Mouse (Mus musculus) hematopoietic multipotent progenitor cell, adult 10-12 weeks (in vitro differentiated cells): ENCODE data around the gene Rhox4b. TPM values are rescaled to one million over a fixed set of nuclear protein-coding genes. Genes with fewer than 3 reads are reported as not detected.

Source experiments
- polyA plus RNA-seq: library from polyadenylated mRNA; stranded (reverse); fragments of >175 nt; gene quantifications from 2 replicates; pipeline ENCODE4 v1.2.3, GENCODE M21; 2012; ENCODE audit warnings: low replicate concordance

The Rhox4b gene
- polyA plus RNA-seq: not detected in 2 replicates

GRCm38 (mm10) chrX:37432194-37432593, at the start of gene Rhox4b:
TSS of gene Rhox4b (plus strand) at chrX:37432494.

DNA sequence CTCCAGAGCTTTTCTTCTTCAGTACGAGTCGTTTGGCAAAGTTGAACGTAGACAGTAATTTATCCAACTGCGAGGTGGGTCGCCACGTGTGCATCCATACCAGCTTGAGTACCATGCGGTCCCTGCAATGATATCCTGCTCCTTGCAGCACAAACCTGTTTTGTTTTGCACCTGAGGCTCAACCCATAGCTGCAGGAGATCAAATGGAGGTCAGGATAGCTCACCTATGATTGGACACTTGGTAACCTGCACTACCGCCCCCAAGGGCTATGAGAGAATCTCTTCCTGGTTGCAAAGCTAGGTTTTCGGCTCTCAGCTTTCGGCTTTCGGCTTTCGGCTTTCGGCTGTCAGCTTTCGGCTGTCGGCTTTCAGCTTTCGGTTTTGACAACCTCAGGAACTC, 41.7 kb upstream of the Rhox4b start, which contains the start of gene Rhox4a2:
Rhox4a2 (plus strand) TSS at position 301 of the 400 bp plus-strand sequence.

DNA sequence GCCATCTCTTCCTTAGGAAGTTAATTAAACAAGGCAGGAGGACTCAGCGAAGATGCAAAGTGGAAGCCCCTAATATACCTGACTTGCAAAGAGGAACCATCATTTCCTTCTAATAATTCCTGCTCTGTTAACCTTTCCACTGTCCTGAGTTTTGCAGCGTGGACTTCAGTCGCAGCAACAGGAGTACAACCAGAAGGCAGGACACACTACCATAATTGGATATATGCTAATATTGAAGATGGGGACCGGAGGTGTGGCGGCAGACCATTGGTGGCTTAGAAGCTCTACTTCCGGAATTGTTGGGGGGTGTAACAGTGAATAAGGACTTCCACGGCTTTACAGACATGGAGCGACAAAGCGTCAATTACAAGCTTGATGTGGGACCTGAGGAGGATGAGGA, 20.5 kb upstream of the Rhox4b start, which contains the start of gene Rhox2b:
Rhox2b (plus strand) TSS at position 301 of the 400 bp plus-strand sequence.

DNA sequence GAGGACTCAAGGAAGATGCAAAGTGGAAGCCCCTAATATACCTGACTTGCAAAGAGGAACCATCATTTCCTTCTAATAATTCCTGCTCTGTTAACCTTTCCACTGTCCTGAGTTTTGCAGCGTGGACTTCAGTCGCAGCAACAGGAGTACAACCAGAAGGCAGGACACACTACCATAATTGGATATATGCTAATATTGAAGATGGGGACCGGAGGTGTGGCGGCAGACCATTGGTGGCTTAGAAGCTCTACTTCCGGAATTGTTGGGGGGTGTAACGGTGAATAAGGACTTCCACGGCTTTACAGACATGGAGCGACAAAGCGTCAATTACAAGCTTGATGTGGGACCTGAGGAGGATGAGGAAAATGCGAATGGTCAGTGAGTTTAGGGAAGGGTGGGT, 21.1 kb downstream of the Rhox4b start, which contains the start of gene Rhox2c:
Rhox2c (plus strand) TSS at position 301 of the 400 bp plus-strand sequence.

GRCm38 (mm10) chrX:37458285-37458684, 26.0 kb downstream of the Rhox4b start, which contains the start of gene Rhox3c:
TSS of gene Rhox3c (plus strand) at chrX:37458585.

DNA sequence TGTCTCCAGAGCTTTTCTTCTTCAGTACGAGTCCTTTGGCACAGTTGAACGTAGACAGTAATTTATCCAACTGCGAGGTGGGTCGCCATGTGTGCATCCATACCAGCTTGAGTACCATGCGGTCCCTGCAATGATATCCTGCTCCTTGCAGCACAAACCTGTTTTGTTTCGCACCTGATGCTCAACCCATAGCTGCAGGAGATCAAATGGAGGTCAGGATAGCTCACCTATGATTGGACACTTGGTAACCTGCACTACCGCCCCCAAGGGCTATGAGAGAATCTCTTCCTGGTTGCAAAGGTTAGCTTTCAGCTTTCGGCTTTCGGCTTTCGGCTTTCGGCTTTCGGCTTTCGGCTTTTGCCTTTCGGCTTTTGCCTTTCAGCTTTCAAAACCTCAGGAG, 47.7 kb downstream of the Rhox4b start, which contains the start of gene Rhox4c:
Rhox4c (plus strand) TSS at position 301 of the 400 bp plus-strand sequence.

Other genes with a start within 250 kb of the Rhox4b start
- gene Ndufa1, start 241.3 kb upstream of the Rhox4b start, polyA plus RNA-seq: 13.7 and 245 TPM in 2 replicates
- gene Rnf113a1, start 241.2 kb upstream of the Rhox4b start, polyA plus RNA-seq: 3.3 and 3.9 TPM in 2 replicates
- not detected in 2 replicates for gene Gm9, start 221.5 kb upstream of the Rhox4b start, polyA plus RNA-seq
- gene Rhox1, start 210.2 kb upstream of the Rhox4b start, polyA plus RNA-seq: not detected in 2 replicates
- not detected in 2 replicates for gene Rhox2a, start 187.5 kb upstream of the Rhox4b start, polyA plus RNA-seq
- gene Rhox3a, start 182.6 kb upstream of the Rhox4b start, polyA plus RNA-seq: not detected in 2 replicates
- gene Rhox4a, start 167.2 kb upstream of the Rhox4b start, polyA plus RNA-seq: not detected in 2 replicates
- gene Rhox3a2, start 52.5 kb upstream of the Rhox4b start, polyA plus RNA-seq: not detected in 2 replicates
- not detected in 2 replicates for gene Rhox4a2, start 41.6 kb upstream of the Rhox4b start, polyA plus RNA-seq
- not detected in 2 replicates for gene Rhox2b, start 20.4 kb upstream of the Rhox4b start, polyA plus RNA-seq
- gene Rhox2c, start 21.2 kb downstream of the Rhox4b start, polyA plus RNA-seq: not detected in 2 replicates
- gene Rhox3c, start 26.1 kb downstream of the Rhox4b start, polyA plus RNA-seq: not detected in 2 replicates
- not detected in 2 replicates for gene Rhox4c, start 47.8 kb downstream of the Rhox4b start, polyA plus RNA-seq
- gene Rhox2d, start 60.9 kb downstream of the Rhox4b start, polyA plus RNA-seq: not detected in 2 replicates
- gene Rhox4d, start 81.9 kb downstream of the Rhox4b start, polyA plus RNA-seq: not detected in 2 replicates
- gene Rhox2e, start 98.0 kb downstream of the Rhox4b start, polyA plus RNA-seq: not detected in 2 replicates
- gene Rhox3e, start 109.5 kb downstream of the Rhox4b start, polyA plus RNA-seq: not detected in 2 replicates
- gene Rhox4e, start 124.9 kb downstream of the Rhox4b start, polyA plus RNA-seq: not detected in 2 replicates
- not detected in 2 replicates for gene Rhox2f, start 138.9 kb downstream of the Rhox4b start, polyA plus RNA-seq
- gene Rhox3f, start 148.5 kb downstream of the Rhox4b start, polyA plus RNA-seq: not detected in 2 replicates
- gene Rhox4f, start 175.2 kb downstream of the Rhox4b start, polyA plus RNA-seq: not detected in 2 replicates
- not detected in 2 replicates for gene Rhox3g, start 196.1 kb downstream of the Rhox4b start, polyA plus RNA-seq
- gene Rhox2g, start 211.0 kb downstream of the Rhox4b start, polyA plus RNA-seq: not detected in 2 replicates
- not detected in 2 replicates for gene Rhox4g, start 218.8 kb downstream of the Rhox4b start, polyA plus RNA-seq
- gene Rhox3h, start 236.3 kb downstream of the Rhox4b start, polyA plus RNA-seq: not detected in 2 replicates
- gene Rhox2h, start 240.8 kb downstream of the Rhox4b start, polyA plus RNA-seq: not detected in 2 replicates